Mouse (Mus musculus) spleen, adult 2 months (tissue): ENCODE data around the gene Rab4a. TPM values are rescaled to one million over a fixed set of nuclear protein-coding genes. Genes with fewer than 3 reads are reported as not detected.

Source experiments
- DNase-seq, 2 experiments: peaks; one replicate each; pipeline versions ENCODE4 v3.0.0 to v3.0.0-alpha.2; 2012 to 2021; ENCODE audit warnings: low spot score in 2 of 2, low read depth in 1 of 2
- H3K27ac ChIP-seq: fragments of 200-500 bp; 2 replicates; pipeline ENCODE4 v1.5.1; 2012; ENCODE audit warnings: low read length, inconsistent platforms; ENCODE audit not compliant: insufficient read depth
- H3K27me3 ChIP-seq: fragments of 200-500 bp; 2 replicates; pipeline ENCODE4 v1.6.1; 2012; ENCODE audit warnings: mild to moderate bottlenecking, moderate library complexity, low read length, inconsistent platforms; ENCODE audit not compliant: control insufficient read depth, insufficient read depth
- H3K36me3 ChIP-seq: fragments of 200-500 bp; 2 replicates; pipeline ENCODE4 v1.6.1; 2012; ENCODE audit warnings: mild to moderate bottlenecking, low read length, inconsistent platforms; ENCODE audit not compliant: control insufficient read depth, insufficient read depth
- H3K4me1 ChIP-seq: fragments of 200-500 bp; 2 replicates; pipeline ENCODE4 v1.6.1; 2011; ENCODE audit warnings: inconsistent platforms; ENCODE audit not compliant: control insufficient read depth, insufficient read depth, insufficient read length
- H3K4me3 ChIP-seq: fragments of 200-500 bp; 2 replicates; pipeline ENCODE4 v1.5.1; 2011; ENCODE audit warnings: mild to moderate bottlenecking, inconsistent platforms; ENCODE audit not compliant: insufficient read depth, insufficient read length; ENCODE audit errors: extremely low read depth
- CTCF ChIP-seq: fragments of 200-500 bp; IDR thresholded peaks from 2 replicates; pipeline ENCODE4 v1.5.1; 2011; ENCODE audit warnings: mild to moderate bottlenecking, inconsistent platforms; ENCODE audit not compliant: insufficient read depth, insufficient read length, insufficient replicate concordance; ENCODE audit errors: extremely low read depth
- POLR2A ChIP-seq: fragments of 200-500 bp; IDR thresholded peaks from 2 replicates; pipeline ENCODE4 v1.6.1; 2011; ENCODE audit warnings: low read depth, low read length, inconsistent platforms
- WGBS: fragments of 180-500 bp; shearing (Covaris S2); methylation state at CpG from one replicate; pipeline ENCODE4 v1.1.7; 2018; 5-methylcytosine and 5-hydroxymethylcytosine counted together
- polyA plus RNA-seq: library from polyadenylated mRNA; depleted of rRNA; stranded (reverse); fragments of >200 nt; gene quantifications from 2 replicates; pipeline ENCODE4 v1.2.3, GENCODE M21; 2012

Gene Rab4a
- polyA plus RNA-seq, 1 experiment: 4.2 TPM

DNA sequence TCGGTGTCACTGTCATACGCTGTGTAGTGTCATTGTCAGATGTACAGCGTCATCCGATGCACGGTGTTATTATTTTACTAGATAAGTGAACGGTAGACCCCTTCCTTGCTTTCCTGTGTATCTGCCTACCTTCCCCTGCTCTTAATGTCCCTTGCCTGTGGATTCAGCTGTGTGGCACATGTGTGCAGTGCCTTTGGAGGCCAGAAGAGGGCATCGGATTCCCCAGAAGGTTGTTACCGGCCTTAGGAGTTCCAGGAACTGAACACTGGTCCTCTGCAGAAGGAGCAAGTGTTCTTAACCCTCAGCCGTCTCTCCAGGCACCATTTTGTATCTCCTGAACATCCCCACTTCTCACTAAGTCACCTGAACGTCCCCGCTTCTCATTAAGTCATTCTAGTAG, 12.0 kb downstream of the Rab4a start:
- H3K27ac ChIP-seq: no peak overlapping the region
- H3K4me3 ChIP-seq: no peak overlapping the region
- no peak for TF ChIP-seq POLR2A
- no peak for TF ChIP-seq CTCF
- no peaks in the 10 kb centered on the region for H3K4me1 ChIP-seq
- no peaks in the 10 kb centered on the region for H3K36me3 ChIP-seq
- H3K27me3 ChIP-seq: no peaks in the 10 kb centered on the region
- WGBS: 95% methylated on average over 11 of the region's 11 CpGs
- DNase-seq: no peak

DNA sequence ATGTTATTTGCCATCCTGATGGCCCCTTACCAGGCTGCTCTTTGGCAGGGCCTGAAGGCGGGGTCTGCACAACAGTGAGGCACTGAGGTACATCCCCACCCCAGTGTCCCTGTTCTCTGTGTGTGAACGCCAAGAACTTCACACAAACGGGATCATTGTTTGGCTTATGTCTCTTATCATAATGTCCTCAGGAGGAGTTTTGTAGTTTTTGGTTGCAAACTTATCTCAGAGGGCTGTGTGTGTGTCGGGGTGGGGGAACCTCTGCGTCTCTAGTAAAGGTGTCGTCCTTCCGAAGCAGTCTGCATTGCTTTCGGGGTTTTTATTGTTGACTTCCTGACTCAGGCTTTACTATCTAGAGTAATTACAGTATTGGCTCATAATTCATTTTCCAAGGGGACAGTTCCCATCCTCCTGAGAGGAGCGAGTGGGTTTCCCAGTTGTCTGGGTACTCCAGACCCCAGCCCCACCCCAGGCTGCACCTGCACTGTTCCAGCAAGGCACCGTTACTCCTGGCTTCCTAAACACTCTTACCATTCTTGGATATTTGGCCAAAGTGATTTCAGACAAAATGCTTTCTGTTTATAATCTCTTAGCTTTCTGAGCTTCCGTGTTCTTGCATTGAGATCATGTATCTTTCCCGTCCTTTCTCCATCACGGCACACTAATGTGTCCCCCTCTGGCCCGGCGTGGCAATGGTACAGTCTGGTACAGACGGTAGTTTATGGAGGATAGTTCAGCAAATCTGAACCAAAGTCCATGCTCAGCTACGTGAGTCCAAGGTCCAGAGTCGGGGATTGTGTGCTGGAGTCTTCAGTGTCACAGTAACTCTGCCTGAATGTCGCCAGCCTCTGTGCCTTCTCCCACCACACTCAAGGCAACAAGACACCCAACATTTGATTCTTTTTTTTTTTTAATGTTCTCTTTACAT, 14.2 kb downstream of the Rab4a start:
- 85% methylated on average over 19 of the region's 19 CpGs for WGBS
- DNase-seq: no peak
- H3K4me3 ChIP-seq: no peak overlapping the region
- H3K36me3 ChIP-seq: no peaks in the 10 kb centered on the region
- H3K27me3 ChIP-seq: no peaks in the 10 kb centered on the region
- no peaks in the 10 kb centered on the region for H3K4me1 ChIP-seq
- no peak for TF ChIP-seq CTCF
- no peak for TF ChIP-seq POLR2A
- no peak overlapping the region for H3K27ac ChIP-seq

DNA sequence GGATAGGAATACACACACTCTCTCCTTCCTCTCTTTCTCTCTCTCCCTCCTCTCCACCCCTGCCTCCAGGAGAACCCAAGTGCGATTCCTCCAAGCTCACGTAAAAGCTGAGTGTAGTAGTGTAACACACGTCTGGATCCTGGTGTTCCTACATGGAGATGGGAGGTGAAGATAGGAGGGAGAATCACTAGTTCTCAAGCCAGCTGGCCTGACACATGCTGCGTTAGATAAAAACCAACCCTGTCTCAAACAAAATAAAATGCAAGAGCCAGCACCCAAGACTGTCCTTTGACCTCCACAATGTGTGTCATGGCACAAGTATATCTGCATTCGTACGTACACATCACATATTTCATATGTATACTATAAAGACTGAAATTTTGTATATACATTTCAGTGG, 15.0 kb downstream of the Rab4a start:
- TF ChIP-seq POLR2A: no peak
- TF ChIP-seq CTCF: no peak
- Histone ChIP-seq H3K4me1 (no peaks in the 10 kb centered on the region), H3K4me3 (no peak overlapping the region), H3K27ac (no peak overlapping the region), H3K36me3 (no peaks in the 10 kb centered on the region), H3K27me3 (no peaks in the 10 kb centered on the region)
- WGBS: 84% methylated on average over 6 of the region's 6 CpGs
- DNase-seq: no peak

DNA sequence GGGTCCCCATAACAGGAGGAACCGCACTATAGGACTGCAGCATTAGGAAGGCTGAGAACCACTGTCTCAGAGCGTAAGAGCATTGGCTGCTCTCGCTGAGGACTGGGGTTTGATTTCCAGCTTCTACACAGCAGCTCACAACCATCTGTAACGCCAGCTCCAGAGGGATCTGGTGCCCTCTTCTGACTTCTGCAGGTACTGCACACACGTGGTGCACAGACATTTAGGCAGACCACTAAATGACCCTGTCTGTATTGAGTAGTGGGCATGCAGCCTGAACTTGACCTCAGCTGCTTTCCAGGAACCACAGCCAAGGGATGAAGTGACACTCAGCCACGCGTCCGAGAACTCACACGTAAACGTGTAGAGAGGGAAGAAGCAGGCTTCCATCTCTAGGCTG, 17.3 kb downstream of the Rab4a start:
- Histone ChIP-seq H3K36me3 (no peaks in the 10 kb centered on the region), H3K4me1 (no peaks in the 10 kb centered on the region), H3K4me3 (no peak overlapping the region), H3K27ac (no peak overlapping the region), H3K27me3 (no peaks in the 10 kb centered on the region)
- TF ChIP-seq CTCF (no peak), POLR2A (no peak)
- DNase-seq: no peak
- 94% methylated on average over 10 of the region's 10 CpGs for WGBS

DNA sequence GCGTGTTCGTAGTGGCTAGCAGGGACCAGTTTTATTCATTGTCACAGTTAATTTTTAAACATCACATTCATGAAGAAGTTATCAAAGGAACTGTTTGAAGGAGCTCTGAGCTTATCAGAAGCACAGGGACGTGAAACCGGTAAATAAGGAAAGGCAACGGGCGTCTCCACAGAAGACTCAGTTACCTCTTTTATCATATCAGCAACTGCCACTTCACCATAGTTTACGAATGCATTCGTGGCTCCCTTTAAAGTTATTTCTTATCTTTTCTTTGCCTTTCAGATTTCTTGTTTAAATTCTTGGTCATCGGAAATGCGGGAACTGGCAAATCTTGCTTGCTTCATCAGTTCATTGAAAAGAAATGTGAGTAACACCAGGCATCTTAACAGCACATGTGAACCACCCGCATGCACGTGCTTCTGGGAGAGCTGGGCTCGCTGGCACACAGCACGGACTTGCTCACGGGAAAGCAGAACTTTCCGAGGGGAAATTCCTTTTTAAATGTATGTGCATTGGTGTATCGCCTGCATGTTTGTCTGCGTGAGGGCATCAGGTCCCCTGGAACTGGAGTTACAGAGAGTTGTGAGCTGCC, 17.8 kb downstream of the Rab4a start:
- Histone ChIP-seq H3K27ac (no peak overlapping the region), H3K27me3 (no peaks in the 10 kb centered on the region), H3K4me1 (no peaks in the 10 kb centered on the region), H3K36me3 (no peaks in the 10 kb centered on the region), H3K4me3 (no peak overlapping the region)
- no peak for TF ChIP-seq POLR2A
- TF ChIP-seq CTCF: no peak
- DNase-seq: no peak
- 93% methylated on average over 18 of the region's 18 CpGs for WGBS

DNA sequence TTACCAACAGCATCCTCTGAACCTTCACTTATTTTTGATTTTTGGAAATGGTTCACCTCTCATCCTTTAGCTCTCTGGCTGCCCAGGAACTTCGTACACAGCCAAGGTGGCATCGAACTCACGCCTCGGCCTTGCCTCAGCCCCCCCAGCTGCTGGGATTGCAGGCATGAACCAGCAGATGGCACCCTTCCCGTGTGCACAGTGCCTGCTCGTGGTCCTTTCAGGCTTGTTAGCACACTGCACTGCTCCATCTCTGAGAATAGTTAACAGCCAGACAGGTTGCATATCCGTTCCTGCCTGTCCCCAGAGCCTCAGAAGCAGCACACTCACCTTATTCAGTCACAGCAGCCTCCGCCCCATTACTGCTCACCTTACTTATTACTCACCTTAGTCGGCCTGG, 20.2 kb downstream of the Rab4a start:
- Histone ChIP-seq H3K4me1 (no peaks in the 10 kb centered on the region), H3K27me3 (no peaks in the 10 kb centered on the region), H3K36me3 (no peaks in the 10 kb centered on the region), H3K27ac (no peak overlapping the region), H3K4me3 (no peak overlapping the region)
- no peak for TF ChIP-seq POLR2A
- peak; percentile 40; the same call in 1 of the 2 replicates for TF ChIP-seq CTCF
- DNase-seq: no peak
- 72% methylated on average over 9 of the region's 9 CpGs for WGBS

DNA sequence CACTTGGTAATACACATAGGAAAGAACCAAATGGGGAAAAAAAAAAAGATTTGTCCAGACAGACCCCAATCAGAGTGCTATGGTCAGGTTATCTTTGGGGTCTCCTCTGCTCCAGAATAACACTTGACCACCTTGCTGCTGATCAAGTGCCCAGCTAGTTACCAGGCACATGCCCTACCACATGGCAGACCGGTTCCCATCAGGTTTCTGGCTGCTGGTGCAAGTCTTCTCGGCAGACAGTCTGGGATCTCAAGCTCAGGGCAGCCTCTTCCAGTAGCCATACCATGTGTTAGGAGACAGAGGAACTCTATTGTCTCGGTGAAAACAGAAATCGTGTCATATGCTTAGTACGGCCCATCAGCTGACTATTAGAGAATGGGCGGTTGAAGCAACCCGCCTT, 21.0 kb downstream of the Rab4a start:
- no peaks in the 10 kb centered on the region for H3K4me1 ChIP-seq
- H3K36me3 ChIP-seq: no peaks in the 10 kb centered on the region
- no peak overlapping the region for H3K4me3 ChIP-seq
- 98% methylated on average over 7 of the region's 7 CpGs for WGBS
- no peaks in the 10 kb centered on the region for H3K27me3 ChIP-seq
- DNase-seq: no peak
- no peak overlapping the region for H3K27ac ChIP-seq
- TF ChIP-seq POLR2A (no peak), CTCF (no peak)
